Mouse (Mus musculus): Measurements from ENCODE around the gene Cracr2b. TPM values are rescaled to one million over a fixed set of nuclear protein-coding genes. Genes with fewer than 3 reads are reported as not detected.
A peak's percentile ranks its signal among the peaks of the same experiment; 100 is the strongest.

Gene Cracr2b
- polyA plus RNA-seq, 1 experiment from 2014 or later, result 12.7 TPM

GRCm38 (mm10) chr7:141485606-141486005, 24.7 kb downstream of the Cracr2b start:
- H3K4me1 ChIP-seq (replicated peaks; ENCODE audit: control insufficient read depth, insufficient read depth, low read length), result no peaks in the 10 kb centered on the region; the same call in 1 of the 2 replicates
- WGBS, result 87% methylated on average over 2 of the region's 2 CpGs

DNA sequence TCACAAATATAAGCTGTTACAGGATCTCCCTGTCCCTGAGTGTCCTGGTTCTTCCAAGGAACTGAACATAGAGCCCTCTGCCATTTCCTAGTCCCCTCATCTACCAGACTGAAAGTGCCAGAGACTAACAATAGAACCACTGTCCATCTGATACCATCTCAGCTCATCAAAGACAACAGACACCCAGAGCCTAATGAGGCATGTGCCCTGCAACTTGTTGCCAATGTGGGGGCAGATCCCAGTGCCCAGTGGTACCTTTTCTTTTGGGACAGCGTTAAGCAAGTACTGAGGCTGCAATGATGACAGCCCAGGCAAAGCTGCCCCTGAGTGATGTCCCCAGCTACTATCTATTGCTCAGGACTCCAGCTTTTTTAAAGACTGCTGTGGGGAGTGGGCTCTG, 25.3 kb downstream of the Cracr2b start:
- 94% methylated on average over 1 of the region's 1 CpGs for WGBS
- no peaks in the 10 kb centered on the region; the same call in 1 of the 2 replicates for H3K4me1 ChIP-seq (replicated peaks; ENCODE audit: control insufficient read depth, insufficient read depth, low read length)
- no peak for ATAC-seq
- H3K27ac ChIP-seq (ENCODE audit: low read depth, low read length), result no peak overlapping the region
- H3K9ac ChIP-seq (ENCODE audit: low read depth, low read length), result no peak overlapping the region
- no peak for TF ChIP-seq CTCF (IDR thresholded peaks at IDR 0.05; ENCODE audit: low read depth)
- peaks cover 9% of the 10 kb centered on the region; the same call in 1 of the 2 replicates for H3K36me3 ChIP-seq (ENCODE audit: control insufficient read depth, insufficient read depth)
- peaks cover 18% of the 10 kb centered on the region; the same call in 1 of the 2 replicates for H3K27me3 ChIP-seq (replicated peaks; ENCODE audit: control insufficient read depth, insufficient read depth, low read length)
- no peak overlapping the region for H3K4me3 ChIP-seq (ENCODE audit: low read depth, low read length)
- no peak overlapping the region for H3K4me2 ChIP-seq (replicated peaks; ENCODE audit: low read depth)
- H3K9me3 ChIP-seq (ENCODE audit: control insufficient read depth), result no peaks in the 10 kb centered on the region

More at GRCm38 (mm10) chr7:141485606-141486005, 24.7 kb downstream of the Cracr2b start:
- no peak overlapping the region for H3K4me2 ChIP-seq (replicated peaks; ENCODE audit: low read depth)
- no peak for ATAC-seq
- H3K36me3 ChIP-seq (ENCODE audit: control insufficient read depth, insufficient read depth), result peaks cover 3% of the 10 kb centered on the region; the same call in 1 of the 2 replicates
- no peak overlapping the region for H3K4me3 ChIP-seq (ENCODE audit: low read depth, low read length)
- no peak overlapping the region for H3K27ac ChIP-seq (ENCODE audit: low read depth, low read length)
- peaks cover 18% of the 10 kb centered on the region; the same call in 1 of the 2 replicates for H3K27me3 ChIP-seq (replicated peaks; ENCODE audit: control insufficient read depth, insufficient read depth, low read length)
- TF ChIP-seq CTCF (IDR thresholded peaks at IDR 0.05; ENCODE audit: low read depth), result no peak
- no peaks in the 10 kb centered on the region for H3K9me3 ChIP-seq (ENCODE audit: control insufficient read depth)
- H3K9ac ChIP-seq (ENCODE audit: low read depth, low read length), result no peak overlapping the region

GRCm38 (mm10) chr7:141487141-141487540, 26.2 kb downstream of the Cracr2b start:
- H3K36me3 ChIP-seq (ENCODE audit: control insufficient read depth, insufficient read depth), result peaks cover 17% of the 10 kb centered on the region; the same call in 1 of the 2 replicates
- H3K4me1 ChIP-seq (replicated peaks; ENCODE audit: control insufficient read depth, insufficient read depth, low read length), result no peaks in the 10 kb centered on the region
- no peak overlapping the region for H3K27ac ChIP-seq (ENCODE audit: low read depth, low read length)
- no peak overlapping the region for H3K4me3 ChIP-seq (ENCODE audit: low read depth, low read length)
- peaks cover 12% of the 10 kb centered on the region; the same call in 1 of the 2 replicates for H3K27me3 ChIP-seq (replicated peaks; ENCODE audit: control insufficient read depth, insufficient read depth, low read length)
- no peak overlapping the region for H3K4me2 ChIP-seq (replicated peaks; ENCODE audit: low read depth)
- no peak for TF ChIP-seq CTCF (IDR thresholded peaks at IDR 0.05; ENCODE audit: low read depth)
- no peak for ATAC-seq
- 81% methylated on average over 7 of the region's 7 CpGs for WGBS
- H3K9ac ChIP-seq (ENCODE audit: low read depth, low read length), result no peak overlapping the region
- H3K9me3 ChIP-seq (ENCODE audit: control insufficient read depth), result no peaks in the 10 kb centered on the region

- ATAC-seq, result no peak
- Histone ChIP-seq H3K9ac (ENCODE audit: low read depth, low read length) (no peak overlapping the region), H3K27ac (ENCODE audit: low read depth, low read length) (no peak overlapping the region), H3K4me3 (ENCODE audit: low read depth, low read length) (no peak overlapping the region), H3K9me3 (ENCODE audit: control insufficient read depth) (no peaks in the 10 kb centered on the region), H3K36me3 (ENCODE audit: control insufficient read depth, insufficient read depth) (peaks cover 39% of the 10 kb centered on the region), H3K27me3 (replicated peaks; ENCODE audit: control insufficient read depth, insufficient read depth, low read length) (no peaks in the 10 kb centered on the region), H3K4me1 (replicated peaks; ENCODE audit: control insufficient read depth, insufficient read depth, low read length) (no peaks in the 10 kb centered on the region), H3K4me2 (replicated peaks; ENCODE audit: low read depth) (no peak overlapping the region)
- WGBS, result 81% methylated on average over 2 of the region's 2 CpGs
- TF ChIP-seq CTCF (IDR thresholded peaks at IDR 0.05; ENCODE audit: low read depth), result peak; percentile 57
These were observed 30.3 kb downstream of the Cracr2b start for GRCm38 (mm10) chr7:141491151-141491550.

GRCm38 (mm10) chr7:141492738-141493137, 31.8 kb downstream of the Cracr2b start:
- H3K9ac ChIP-seq (ENCODE audit: low read depth, low read length), result no peak overlapping the region
- H3K9me3 ChIP-seq (ENCODE audit: control insufficient read depth), result no peaks in the 10 kb centered on the region
- H3K36me3 ChIP-seq (ENCODE audit: control insufficient read depth, insufficient read depth), result peaks cover 37% of the 10 kb centered on the region
- no peak overlapping the region for H3K27ac ChIP-seq (ENCODE audit: low read depth, low read length)
- H3K27me3 ChIP-seq (replicated peaks; ENCODE audit: control insufficient read depth, insufficient read depth, low read length), result no peaks in the 10 kb centered on the region
- H3K4me1 ChIP-seq (replicated peaks; ENCODE audit: control insufficient read depth, insufficient read depth, low read length), result no peaks in the 10 kb centered on the region
- WGBS, result 88% methylated on average over 5 of the region's 5 CpGs
- TF ChIP-seq CTCF (IDR thresholded peaks at IDR 0.05; ENCODE audit: low read depth), result no peak
- no peak for ATAC-seq
- no peak overlapping the region for H3K4me3 ChIP-seq (ENCODE audit: low read depth, low read length)
- no peak overlapping the region for H3K4me2 ChIP-seq (replicated peaks; ENCODE audit: low read depth)

DNA sequence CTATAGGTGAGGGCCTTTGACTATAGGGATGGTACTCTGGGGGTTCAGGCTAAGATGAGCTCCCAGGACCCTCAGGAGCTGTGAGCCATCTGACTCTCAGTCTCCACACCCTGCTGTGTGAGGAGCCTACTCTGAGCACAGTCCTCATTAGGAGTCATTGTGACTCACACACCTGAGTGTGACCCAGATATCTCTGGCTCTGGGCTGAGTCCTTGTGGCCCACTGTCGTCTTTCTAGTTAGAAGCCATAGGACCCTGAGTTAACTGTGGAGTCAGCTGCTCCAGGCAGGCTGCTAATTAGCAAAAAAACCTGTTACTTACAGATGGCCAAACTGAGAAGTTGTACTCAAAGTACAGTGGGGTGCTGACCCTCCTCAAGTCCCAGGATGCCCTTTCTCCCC, 32.8 kb downstream of the Cracr2b start:
- H3K4me2 ChIP-seq (replicated peaks; ENCODE audit: low read depth), result no peak overlapping the region
- no peak for ATAC-seq
- no peak overlapping the region for H3K4me3 ChIP-seq (ENCODE audit: low read depth, low read length)
- no peaks in the 10 kb centered on the region for H3K27me3 ChIP-seq (replicated peaks; ENCODE audit: control insufficient read depth, insufficient read depth, low read length)
- no peaks in the 10 kb centered on the region for H3K4me1 ChIP-seq (replicated peaks; ENCODE audit: control insufficient read depth, insufficient read depth, low read length)
- H3K9me3 ChIP-seq (ENCODE audit: control insufficient read depth), result no peaks in the 10 kb centered on the region
- 87% methylated on average over 1 of the region's 1 CpGs for WGBS
- TF ChIP-seq CTCF (IDR thresholded peaks at IDR 0.05; ENCODE audit: low read depth), result no peak
- no peak overlapping the region for H3K27ac ChIP-seq (ENCODE audit: low read depth, low read length)
- peaks cover 41% of the 10 kb centered on the region for H3K36me3 ChIP-seq (ENCODE audit: control insufficient read depth, insufficient read depth)
- no peak overlapping the region for H3K9ac ChIP-seq (ENCODE audit: low read depth, low read length)

DNA sequence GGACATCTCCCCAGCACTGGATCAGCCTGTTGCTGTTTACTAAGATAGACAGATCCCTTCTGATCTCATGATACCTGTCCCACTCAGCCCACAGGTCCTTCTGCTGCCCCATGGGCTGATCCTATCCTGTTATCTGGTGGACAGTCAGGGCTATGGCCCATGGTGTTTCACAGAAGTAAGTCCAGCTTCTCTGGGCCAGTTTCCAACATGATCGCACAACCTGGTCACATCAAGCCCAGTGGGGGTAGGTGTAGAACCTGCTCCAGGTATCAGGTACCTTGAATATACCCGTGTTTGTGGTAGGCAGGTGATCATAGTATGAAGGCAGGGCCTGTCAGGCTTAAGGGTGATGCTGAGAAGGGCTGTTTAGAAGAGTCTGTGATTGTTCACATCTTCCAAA, 34.5 kb downstream of the Cracr2b start:
- H3K27me3 ChIP-seq (replicated peaks; ENCODE audit: control insufficient read depth, insufficient read depth, low read length), result no peaks in the 10 kb centered on the region
- no peak overlapping the region for H3K9ac ChIP-seq (ENCODE audit: low read depth, low read length)
- no peak for TF ChIP-seq CTCF (IDR thresholded peaks at IDR 0.05; ENCODE audit: low read depth)
- H3K4me1 ChIP-seq (replicated peaks; ENCODE audit: control insufficient read depth, insufficient read depth, low read length), result no peaks in the 10 kb centered on the region
- H3K4me3 ChIP-seq (ENCODE audit: low read depth, low read length), result no peak overlapping the region
- H3K4me2 ChIP-seq (replicated peaks; ENCODE audit: low read depth), result no peak overlapping the region
- no peak overlapping the region for H3K27ac ChIP-seq (ENCODE audit: low read depth, low read length)
- WGBS, result 87% methylated on average over 2 of the region's 2 CpGs
- ATAC-seq, result no peak
- peaks cover 43% of the 10 kb centered on the region for H3K36me3 ChIP-seq (ENCODE audit: control insufficient read depth, insufficient read depth)
- H3K9me3 ChIP-seq (ENCODE audit: control insufficient read depth), result no peaks in the 10 kb centered on the region

Data from intestine, postnatal 0 days (tissue).